Mouse (Mus musculus) limb, embryonic 13.5 days (tissue): Measurements from ENCODE around the gene Lyve1. TPM values are rescaled to one million over a fixed set of nuclear protein-coding genes. Genes with fewer than 3 reads are reported as not detected.

ENCODE experiments used
- ATAC-seq: fragments of 200-750 bp; cut with Nextera tagmentation; 2 replicates; pipeline ENCODE4 v1.8.0; 2017; ENCODE audit warnings: low read depth, moderate number of reproducible peaks, moderate TSS enrichment; ENCODE audit not compliant: low FRiP score
- H3K27ac ChIP-seq: fragments of 300-500 bp; sonication (generic); 2 replicates; pipeline ENCODE4 v1.5.1; 2015; ENCODE audit warnings: inconsistent platforms, mild to moderate bottlenecking, moderate library complexity
- H3K27me3 ChIP-seq: fragments of 300-500 bp; sonication (generic); 2 replicates; pipeline ENCODE4 v1.6.1; 2015; ENCODE audit warnings: mild to moderate bottlenecking, inconsistent platforms
- H3K36me3 ChIP-seq: fragments of 300-500 bp; sonication (generic); 2 replicates; pipeline ENCODE4 v1.6.1; 2015; ENCODE audit warnings: inconsistent platforms, mild to moderate bottlenecking, moderate library complexity
- H3K4me1 ChIP-seq: fragments of 300-500 bp; sonication (generic); 2 replicates; pipeline ENCODE4 v1.6.1; 2015; ENCODE audit warnings: inconsistent platforms
- H3K4me2 ChIP-seq: fragments of 300-500 bp; sonication (generic); replicated peaks from 2 replicates; pipeline ENCODE4 v1.6.1; 2015; ENCODE audit warnings: inconsistent platforms, mild to moderate bottlenecking, moderate library complexity
- H3K4me3 ChIP-seq: fragments of 300-500 bp; sonication (generic); 2 replicates; pipeline ENCODE4 v1.5.1; 2015; ENCODE audit warnings: moderate library complexity, mild to moderate bottlenecking, inconsistent platforms
- H3K9ac ChIP-seq: fragments of 300-500 bp; sonication (generic); 2 replicates; pipeline ENCODE4 v1.6.1; 2015; ENCODE audit warnings: mild to moderate bottlenecking, inconsistent platforms
- H3K9me3 ChIP-seq: fragments of 300-500 bp; sonication (generic); 2 replicates; pipeline ENCODE4 v1.6.1; 2016; ENCODE audit warnings: inconsistent platforms
- WGBS: fragments of 180-500 bp; shearing (Covaris S2); methylation state at CpG from one replicate; pipeline ENCODE4 v1.1.7; 2015; 5-methylcytosine and 5-hydroxymethylcytosine counted together
- microRNA-seq: library from miRNA; unstranded; fragments of <30 nt; microRNA quantifications from one replicate; pipeline ENCODE4, GENCODE M21; 2016
- polyA plus RNA-seq: library from polyadenylated mRNA; unstranded; fragments of >200 nt; fragmentation: Nextera tagmentation; extraction: Ambion mirVana; gene quantifications from 2 replicates; pipeline ENCODE4 v1.2.1, GENCODE M21; 2015

The Lyve1 gene
- polyA plus RNA-seq, 1 experiment from 2014 or later = 2.4 TPM

DNA sequence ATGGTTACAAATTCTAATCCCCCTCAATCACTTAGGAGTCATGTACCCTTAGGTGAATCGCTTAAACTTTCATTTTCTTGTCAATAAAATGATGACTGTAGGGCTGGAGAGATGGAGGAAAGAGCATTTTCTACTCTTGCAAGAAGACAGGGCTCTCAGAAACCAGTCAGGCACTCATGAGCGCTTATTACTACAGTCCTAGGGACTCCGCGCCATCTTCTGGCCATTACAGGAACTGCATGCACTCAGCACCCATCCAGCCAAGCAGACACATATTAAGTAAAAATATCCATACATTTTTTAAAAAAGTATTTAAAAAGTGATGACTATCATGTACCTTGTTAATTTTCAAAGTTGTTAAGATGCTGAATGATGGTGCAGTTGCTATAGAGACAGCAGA is 62.0 kb downstream of the Lyve1 start:
- no peak overlapping the region for H3K9ac ChIP-seq
- no peaks in the 10 kb centered on the region for H3K9me3 ChIP-seq
- no peaks in the 10 kb centered on the region for H3K36me3 ChIP-seq
- peaks cover 10% of the 10 kb centered on the region for H3K4me1 ChIP-seq
- 4% methylated on average over 4 of the region's 4 CpGs for WGBS
- no peak overlapping the region for H3K4me3 ChIP-seq
- ATAC-seq = peak; percentile 9; the same call in 1 of the 2 replicates
- H3K27ac ChIP-seq = no peak overlapping the region
- no peak overlapping the region for H3K4me2 ChIP-seq
- no peaks in the 10 kb centered on the region for H3K27me3 ChIP-seq

Small RNA genes within 50 kb of the gene (microRNA-seq; reads per million reads assigned to microRNA genes)
- not detected for gene Gm47282

Other genes starting within 250 kb of the Lyve1 start
- gene Sbf2, start 248.3 kb downstream of the Lyve1 start, polyA plus RNA-seq = 28.7 and 30.9 TPM in 2 replicates
- gene Adm, start 235.6 kb downstream of the Lyve1 start, polyA plus RNA-seq = 2.9 and 3.1 TPM in 2 replicates
- 2.8 and 3.7 TPM in 2 replicates for gene Ampd3, start 95.0 kb downstream of the Lyve1 start, polyA plus RNA-seq
- 18.5 and 19.0 TPM in 2 replicates for gene Rnf141, start 18.8 kb downstream of the Lyve1 start, polyA plus RNA-seq
- 0.86 and 1.6 TPM in 2 replicates for gene Mrvi1, start 119.2 kb upstream of the Lyve1 start, polyA plus RNA-seq
- 82.1 and 90.8 TPM in 2 replicates for gene Ctr9, start 165.7 kb upstream of the Lyve1 start, polyA plus RNA-seq
- 823 and 917 TPM in 2 replicates for gene Eif4g2, start 219.8 kb upstream of the Lyve1 start, polyA plus RNA-seq